Comparison of ENCODE assay signal across 21 mouse cellular contexts in genomic region chr17:84497559-84497958, GRCm38 (mm10).
"Had no signal": no experiment of that assay in that cellular context is flagged by ENCODE, and none has a peak within 500 bp of the region (broad histone marks: within the 10 kb centered on the region; RNA-seq: fewer than 3 reads in every experiment).

No protein-coding gene starts in this region.

- H3K4me3 ChIP-seq: heart, adult 2 months; heart, embryonic 13.5 days; heart, embryonic 15.5 days; hindbrain, embryonic 13.5 days; hindbrain, embryonic 15.5 days; left cerebral cortex, adult 2 months; limb, embryonic 13.5 days; limb, embryonic 15.5 days; liver, embryonic 12.5 days had no signal

- H3K9ac ChIP-seq: heart, embryonic 13.5 days; heart, embryonic 15.5 days; hindbrain, embryonic 13.5 days; hindbrain, embryonic 15.5 days; limb, embryonic 13.5 days; limb, embryonic 15.5 days; liver, embryonic 12.5 days; liver, embryonic 14.5 days had no signal

- H3K4me2 ChIP-seq: heart, embryonic 11.5 days; heart, embryonic 13.5 days; heart, embryonic 15.5 days; hindbrain, embryonic 13.5 days; hindbrain, embryonic 15.5 days; limb, embryonic 13.5 days; limb, embryonic 15.5 days; liver, embryonic 12.5 days had no signal

- ATAC-seq: hindbrain, postnatal 0 days; intestine, embryonic 16.5 days; liver, embryonic 12.5 days had no signal

- H3K9me3 ChIP-seq: heart, embryonic 13.5 days; heart, embryonic 15.5 days; hindbrain, embryonic 13.5 days; hindbrain, embryonic 15.5 days; limb, embryonic 13.5 days; limb, embryonic 15.5 days; liver, embryonic 12.5 days had no signal

- DNase-seq: gastrocnemius, postnatal 14 days; gastrocnemius, postnatal 36 days; heart, adult 2 months; heart, postnatal 14 days; heart, postnatal 36 days; kidney, adult 18-20 months; kidney, adult 8-10 months; kidney, postnatal 10 days; kidney, postnatal 36 days had no signal

- H3K4me1 ChIP-seq: heart, embryonic 13.5 days; heart, embryonic 15.5 days; hindbrain, embryonic 13.5 days; hindbrain, embryonic 15.5 days; limb, embryonic 13.5 days; limb, embryonic 15.5 days; liver, embryonic 12.5 days had no signal

- H3K27me3 ChIP-seq: heart, embryonic 13.5 days; heart, embryonic 15.5 days; hindbrain, embryonic 13.5 days; hindbrain, embryonic 15.5 days; limb, embryonic 13.5 days; limb, embryonic 15.5 days; liver, embryonic 12.5 days had no signal

- H3K27ac ChIP-seq: heart, embryonic 13.5 days; heart, embryonic 15.5 days; hindbrain, embryonic 13.5 days; hindbrain, embryonic 15.5 days; hindbrain, postnatal 0 days; left cerebral cortex, adult 2 months; limb, embryonic 13.5 days; limb, embryonic 15.5 days; liver, embryonic 12.5 days; liver, embryonic 14.5 days had no signal

- H3K36me3 ChIP-seq: heart, embryonic 13.5 days; heart, embryonic 15.5 days; hindbrain, embryonic 13.5 days; hindbrain, embryonic 15.5 days; limb, embryonic 13.5 days; limb, embryonic 15.5 days; liver, embryonic 12.5 days had no signal
